Mouse (Mus musculus) limb, embryonic 11.5 days (tissue): ENCODE data around the gene Dlg2. TPM values are rescaled to one million over a fixed set of nuclear protein-coding genes. Genes with fewer than 3 reads are reported as not detected.

ENCODE experiments used
- ATAC-seq: fragments of 200-750 bp; cut with Nextera tagmentation; 2 replicates; pipeline ENCODE4 v1.8.0; 2017; ENCODE audit warnings: low read depth; ENCODE audit not compliant: insufficient number of reproducible peaks, low FRiP score, low TSS enrichment
- DNase-seq: peaks from one replicate; pipeline ENCODE4 v3.0.0-alpha.2; 2015; ENCODE audit warnings: low spot score
- H3K27ac ChIP-seq: fragments of 300-500 bp; sonication (generic); replicated peaks from 2 replicates; pipeline ENCODE4 v1.5.1; 2014; ENCODE audit warnings: low read depth, mild to moderate bottlenecking, low read length
- H3K27me3 ChIP-seq: fragments of 300-500 bp; sonication (generic); 2 replicates; pipeline ENCODE4 v1.6.1; 2014; ENCODE audit warnings: mild to moderate bottlenecking, low read length, mixed read lengths; ENCODE audit not compliant: control insufficient read depth, insufficient read depth
- H3K36me3 ChIP-seq: fragments of 300-500 bp; sonication (generic); 2 replicates; pipeline ENCODE4 v1.6.1; 2014; ENCODE audit warnings: mild to moderate bottlenecking, low read length, moderate library complexity, mixed read lengths; ENCODE audit not compliant: control insufficient read depth, insufficient read depth
- H3K4me1 ChIP-seq: fragments of 300-500 bp; sonication (generic); 2 replicates; pipeline ENCODE4 v1.6.1; 2014; ENCODE audit warnings: low read length, mixed read lengths; ENCODE audit not compliant: control insufficient read depth, insufficient read depth
- H3K4me2 ChIP-seq: fragments of 300-500 bp; sonication (generic); 2 replicates; pipeline ENCODE4 v1.6.1; 2014; ENCODE audit warnings: low read depth, mild to moderate bottlenecking, moderate library complexity; ENCODE audit not compliant: severe bottlenecking
- H3K4me3 ChIP-seq: fragments of 300-500 bp; sonication (generic); 2 replicates; pipeline ENCODE4 v1.5.1; 2014; ENCODE audit warnings: low read depth, low read length
- H3K9ac ChIP-seq: fragments of 300-500 bp; sonication (generic); 2 replicates; pipeline ENCODE4 v1.6.1; 2014; ENCODE audit warnings: mild to moderate bottlenecking, low read length
- H3K9me3 ChIP-seq: fragments of 300-500 bp; sonication (generic); 2 replicates; pipeline ENCODE4 v1.6.1; 2016; ENCODE audit warnings: low read length; ENCODE audit not compliant: control insufficient read depth
- WGBS: fragments of 180-500 bp; shearing (Covaris S2); extraction: QIAGEN DNeasy Blood & Tissue Kit; methylation state at CpG from one replicate; pipeline ENCODE4 v1.1.7; 2014; 5-methylcytosine and 5-hydroxymethylcytosine counted together
- polyA plus RNA-seq: library from polyadenylated mRNA; unstranded; fragments of >200 nt; fragmentation: Nextera tagmentation; extraction: Ambion mirVana; gene quantifications from 2 replicates; pipeline ENCODE4 v1.2.1, GENCODE M21; 2014

Dlg2 gene
- polyA plus RNA-seq, 1 experiment from 2014 or later: 1.3 TPM

- Histone ChIP-seq H3K9me3 (no peaks in the 10 kb centered on the region), H3K27me3 (no peaks in the 10 kb centered on the region), H3K4me2 (no peak overlapping the region), H3K9ac (no peak overlapping the region), H3K27ac (no peak overlapping the region), H3K4me3 (no peak overlapping the region), H3K36me3 (no peaks in the 10 kb centered on the region), H3K4me1 (no peaks in the 10 kb centered on the region)
- no peak for ATAC-seq
- DNase-seq: no peak
- 95% methylated on average over 4 of the region's 4 CpGs for WGBS
Observed at GRCm38 (mm10) chr7:92258148-92258547, 1781.7 kb downstream of the Dlg2 start.

DNA sequence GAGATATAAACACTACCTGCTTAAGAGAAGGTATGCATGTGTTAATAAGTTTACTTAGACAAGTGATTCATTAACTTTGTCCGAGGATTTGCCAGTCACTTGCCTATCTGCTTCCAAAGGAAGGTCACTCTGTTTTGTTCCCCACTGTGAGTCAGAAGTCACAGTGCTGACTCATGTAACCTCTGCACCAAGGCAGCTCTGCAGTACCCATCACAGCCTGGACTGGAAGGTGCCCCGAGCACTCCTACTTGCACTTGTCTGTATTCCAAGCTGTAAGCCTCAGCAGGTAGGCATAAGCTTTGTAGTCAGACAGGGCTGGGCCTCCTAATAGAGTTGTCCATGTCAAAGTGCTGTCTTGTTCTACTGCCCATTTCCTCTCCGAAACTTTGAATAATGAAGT is 1782.2 kb downstream of the Dlg2 start:
- DNase-seq: no peak
- Histone ChIP-seq H3K36me3 (no peaks in the 10 kb centered on the region), H3K9ac (no peak overlapping the region), H3K4me1 (no peaks in the 10 kb centered on the region), H3K27me3 (no peaks in the 10 kb centered on the region), H3K4me3 (no peak overlapping the region), H3K4me2 (no peak overlapping the region), H3K27ac (no peak overlapping the region), H3K9me3 (no peaks in the 10 kb centered on the region)
- no peak for ATAC-seq
- 79% methylated on average over 3 of the region's 3 CpGs for WGBS

- ATAC-seq (no peak), DNase-seq (no peak)
- 45% methylated on average over 3 of the region's 3 CpGs for WGBS
- H3K27me3 ChIP-seq: no peaks in the 10 kb centered on the region
- H3K9me3 ChIP-seq: no peaks in the 10 kb centered on the region
- peaks cover 4% of the 10 kb centered on the region; the same call in 1 of the 2 replicates for H3K4me1 ChIP-seq
- H3K36me3 ChIP-seq: no peaks in the 10 kb centered on the region
- H3K9ac ChIP-seq: no peak overlapping the region
- H3K4me3 ChIP-seq: no peak overlapping the region
- no peak overlapping the region for H3K27ac ChIP-seq
- no peak overlapping the region for H3K4me2 ChIP-seq
Observed at GRCm38 (mm10) chr7:92264325-92264724, 1787.9 kb downstream of the Dlg2 start.

DNA sequence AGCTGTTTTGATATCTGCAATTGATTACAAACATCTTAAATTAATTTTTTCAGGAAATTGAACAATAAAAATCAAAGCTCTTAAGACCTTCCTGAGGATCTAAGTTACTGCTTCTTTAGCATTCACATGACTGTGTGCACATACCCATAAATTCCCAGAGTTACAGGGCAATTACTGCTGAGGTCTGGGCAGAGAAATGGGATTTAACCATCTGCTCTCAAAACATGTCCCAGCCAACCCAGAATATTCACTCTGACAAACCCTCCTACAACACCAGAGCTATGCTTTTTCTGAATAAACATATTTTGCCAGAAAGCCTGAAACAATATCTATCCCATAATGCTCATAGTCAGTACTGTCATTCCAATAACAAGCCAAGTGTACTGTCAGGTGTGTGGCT is 1788.5 kb downstream of the Dlg2 start:
- Histone ChIP-seq H3K4me1 (peaks cover 4% of the 10 kb centered on the region; the same call in 1 of the 2 replicates), H3K4me2 (no peak overlapping the region), H3K9me3 (no peaks in the 10 kb centered on the region), H3K9ac (no peak overlapping the region), H3K4me3 (no peak overlapping the region), H3K36me3 (no peaks in the 10 kb centered on the region), H3K27me3 (no peaks in the 10 kb centered on the region), H3K27ac (no peak overlapping the region)
- DNase-seq: no peak
- ATAC-seq: no peak; the same call in 1 of the 2 replicates

DNA sequence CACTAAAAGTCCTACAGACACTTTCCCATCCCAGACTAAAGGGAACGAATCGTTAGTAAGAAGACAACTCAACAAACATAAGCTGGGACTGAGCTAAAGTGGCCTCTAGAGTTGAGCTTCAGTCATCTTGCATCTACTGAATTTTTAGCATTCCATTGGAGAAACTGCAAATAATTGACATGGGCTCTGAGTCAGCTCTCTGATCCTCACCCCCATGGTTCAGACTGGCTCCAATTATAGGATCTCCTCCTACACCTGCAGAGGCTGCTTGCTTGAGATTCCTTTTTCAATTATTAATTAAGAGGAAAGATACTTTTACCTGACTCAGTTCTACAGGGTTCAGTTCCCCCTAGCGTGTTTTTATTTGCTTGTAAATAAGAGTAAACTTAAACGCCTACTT is 1798.9 kb downstream of the Dlg2 start:
- DNase-seq: no peak
- H3K4me3 ChIP-seq: no peak overlapping the region
- H3K9me3 ChIP-seq: no peaks in the 10 kb centered on the region
- ATAC-seq: no peak
- no peak overlapping the region for H3K4me2 ChIP-seq
- H3K9ac ChIP-seq: no peak overlapping the region
- 71% methylated on average over 4 of the region's 4 CpGs for WGBS
- H3K36me3 ChIP-seq: no peaks in the 10 kb centered on the region
- no peak overlapping the region for H3K27ac ChIP-seq
- no peaks in the 10 kb centered on the region; the same call in 1 of the 2 replicates for H3K4me1 ChIP-seq
- H3K27me3 ChIP-seq: no peaks in the 10 kb centered on the region

GRCm38 (mm10) chr7:92277629-92278028 is 1801.2 kb downstream of the Dlg2 start:
- H3K27me3 ChIP-seq: no peaks in the 10 kb centered on the region
- H3K4me2 ChIP-seq: no peak overlapping the region
- H3K4me1 ChIP-seq: peaks cover 9% of the 10 kb centered on the region
- DNase-seq (no peak), ATAC-seq (no peak)
- H3K9me3 ChIP-seq: no peaks in the 10 kb centered on the region
- no peak overlapping the region for H3K4me3 ChIP-seq
- no peaks in the 10 kb centered on the region for H3K36me3 ChIP-seq
- H3K9ac ChIP-seq: no peak overlapping the region
- WGBS: 65% methylated on average over 4 of the region's 4 CpGs
- H3K27ac ChIP-seq: no peak overlapping the region

DNA sequence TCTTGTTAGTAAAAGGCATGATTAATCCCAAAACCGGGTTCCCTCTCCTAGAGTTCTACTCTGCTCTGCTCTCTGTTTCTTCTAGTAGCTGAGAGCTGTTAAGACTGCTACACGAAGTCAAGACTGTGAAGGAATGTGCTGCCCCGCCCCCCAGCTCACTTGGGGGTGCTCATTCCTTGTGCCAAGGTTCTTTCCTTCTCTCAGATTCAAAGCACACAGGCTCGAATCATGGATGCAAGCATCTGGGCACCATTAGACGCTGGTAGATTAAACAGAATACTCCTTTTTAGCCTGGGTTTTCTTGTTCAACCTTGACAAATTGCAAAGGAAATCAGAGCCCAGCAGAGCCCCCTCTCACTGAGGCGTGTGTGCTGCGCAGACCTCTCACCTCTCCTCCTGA is 1804.5 kb downstream of the Dlg2 start:
- Histone ChIP-seq H3K27ac (no peak overlapping the region), H3K4me3 (no peak overlapping the region), H3K27me3 (no peaks in the 10 kb centered on the region), H3K4me1 (peaks cover 12% of the 10 kb centered on the region), H3K9me3 (no peaks in the 10 kb centered on the region), H3K9ac (no peak overlapping the region), H3K4me2 (no peak overlapping the region), H3K36me3 (no peaks in the 10 kb centered on the region)
- ATAC-seq (no peak), DNase-seq (peak; percentile 62)
- 15% methylated on average over 7 of the region's 7 CpGs for whole genome bisulfite sequencing

- 8% methylated on average over 1 of the region's 1 CpGs for WGBS
- Histone ChIP-seq H3K4me2 (no peak overlapping the region), H3K36me3 (no peaks in the 10 kb centered on the region), H3K9me3 (no peaks in the 10 kb centered on the region), H3K27ac (no peak overlapping the region), H3K9ac (no peak overlapping the region), H3K4me1 (peaks cover 9% of the 10 kb centered on the region; the same call in 1 of the 2 replicates), H3K27me3 (no peaks in the 10 kb centered on the region), H3K4me3 (no peak overlapping the region)
- no peak for DNase-seq
- ATAC-seq: peak; percentile 65
Observed at GRCm38 (mm10) chr7:92287058-92287457, 1810.6 kb downstream of the Dlg2 start.

DNA sequence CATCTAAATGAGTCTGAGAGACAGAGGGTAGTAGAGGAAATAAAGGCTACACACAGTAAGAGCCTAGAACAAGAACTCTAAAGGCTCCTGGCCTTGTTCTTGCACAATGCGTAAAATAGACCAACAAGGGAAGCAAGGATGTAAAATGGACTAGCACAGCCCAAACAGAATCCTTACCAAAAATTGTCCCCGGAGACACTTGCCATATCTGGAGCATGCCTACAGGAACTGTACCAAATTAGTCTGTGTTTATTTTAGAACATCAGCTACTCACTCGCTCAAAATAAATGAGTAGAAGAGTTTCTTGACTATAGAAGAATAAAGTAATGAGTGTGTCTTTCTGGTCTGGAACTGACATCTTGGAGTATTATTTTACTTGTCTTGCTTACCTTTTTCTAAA is 1812.3 kb downstream of the Dlg2 start:
- H3K27ac ChIP-seq: no peak overlapping the region
- DNase-seq (no peak), ATAC-seq (no peak)
- H3K4me2 ChIP-seq: no peak overlapping the region
- H3K4me1 ChIP-seq: peaks cover 6% of the 10 kb centered on the region; the same call in 1 of the 2 replicates
- no peak overlapping the region for H3K9ac ChIP-seq
- H3K27me3 ChIP-seq: no peaks in the 10 kb centered on the region
- H3K36me3 ChIP-seq: no peaks in the 10 kb centered on the region
- no peak overlapping the region for H3K4me3 ChIP-seq
- 95% methylated on average over 3 of the region's 3 CpGs for WGBS
- H3K9me3 ChIP-seq: no peaks in the 10 kb centered on the region
